Mouse (Mus musculus): ENCODE data around the gene Saxo2.

DNA sequence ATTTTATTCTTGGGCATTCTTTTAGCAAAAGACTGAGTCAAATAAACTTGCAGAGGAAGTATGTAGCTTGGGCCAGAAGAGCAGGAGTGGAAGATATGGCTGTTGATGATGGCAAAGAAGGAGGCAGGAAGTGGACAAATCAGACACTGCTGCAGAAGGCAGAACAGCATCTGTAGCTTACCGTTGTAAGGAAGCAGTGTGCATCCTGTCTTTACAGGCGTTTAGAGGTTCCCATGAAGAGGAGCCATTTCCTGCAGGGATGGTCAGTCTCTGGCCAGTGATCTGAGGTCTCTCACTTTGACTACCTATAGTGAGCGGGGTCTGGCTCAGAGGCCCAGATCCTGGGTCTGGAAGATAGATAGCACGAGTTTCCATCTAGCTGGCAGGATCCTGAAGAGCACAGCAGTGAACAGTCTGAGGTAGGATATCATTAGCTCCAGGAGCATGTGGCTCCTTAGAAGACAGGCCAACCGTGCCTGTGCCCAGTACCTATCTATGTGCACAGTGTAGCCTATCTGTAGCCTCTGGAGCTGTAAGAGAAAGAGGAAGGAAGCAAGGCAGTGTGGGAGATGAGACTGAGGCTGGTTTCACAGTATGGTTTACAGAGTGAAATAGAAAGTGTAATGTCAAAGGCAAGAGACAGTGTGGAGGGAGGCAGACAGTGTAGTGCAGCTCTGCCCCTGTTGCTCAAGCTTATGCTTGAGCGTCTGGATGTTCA, 42.9 kb upstream of the Saxo2 start:
- no peak for TF ChIP-seq CTCF (IDR thresholded peaks at IDR 0.05; ENCODE audit: low read depth, low read length)
- TF ChIP-seq POLR2A (IDR thresholded peaks at IDR 0.05; ENCODE audit: extremely low read depth, insufficient read depth, low read length), result no peak

Measured in liver, adult 2 months (tissue).